Mouse (Mus musculus): ENCODE measurements at regions not wholly inside any gene's neighbourhood (a gene's known extent, or its start where the extent isn't known, plus 50 kb on each side); places are given as distances from the start of the nearest gene placed in this dataset.

- no peak for ATAC-seq
- Histone ChIP-seq H3K4me2 (no peak overlapping the region), H3K36me3 (no peaks in the 10 kb centered on the region), H3K9ac (no peak overlapping the region), H3K27ac (no peak overlapping the region), H3K27me3 (replicated peaks) (no peaks in the 10 kb centered on the region), H3K4me1 (no peaks in the 10 kb centered on the region), H3K4me3 (no peak overlapping the region), H3K9me3 (replicated peaks) (no peaks in the 10 kb centered on the region)
- WGBS (ENCODE audit: insufficient replicate concordance): 43% methylated on average over 5 of the region's 5 CpGs
Measured at GRCm38 (mm10) chrX:19168546-19168945, 312.6 kb downstream of the Tex13c3 start.

GRCm38 (mm10) chrX:19168111-19168510, 313.0 kb downstream of the Tex13c3 start:
- Histone ChIP-seq H3K36me3 (no peaks in the 10 kb centered on the region), H3K9me3 (replicated peaks) (no peaks in the 10 kb centered on the region), H3K4me1 (no peaks in the 10 kb centered on the region), H3K27ac (no peak overlapping the region), H3K9ac (no peak overlapping the region), H3K4me3 (no peak overlapping the region), H3K4me2 (no peak overlapping the region), H3K27me3 (replicated peaks) (no peaks in the 10 kb centered on the region)
- WGBS (ENCODE audit: insufficient replicate concordance): 64% methylated on average over 1 of the region's 1 CpGs
- ATAC-seq: no peak

GRCm38 (mm10) chrX:19167121-19167853, 313.8 kb downstream of the Tex13c3 start:
- Histone ChIP-seq H3K4me3 (no peak overlapping the region), H3K4me1 (no peaks in the 10 kb centered on the region), H3K9ac (no peak overlapping the region), H3K27ac (no peak overlapping the region), H3K36me3 (no peaks in the 10 kb centered on the region), H3K27me3 (replicated peaks) (no peaks in the 10 kb centered on the region), H3K4me2 (peak overlapping the region; percentile 14; the same call in 1 of the 2 replicates), H3K9me3 (replicated peaks) (no peaks in the 10 kb centered on the region)
- no peak for ATAC-seq
- 60% methylated on average over 12 of the region's 12 CpGs for WGBS (ENCODE audit: insufficient replicate concordance)

- Histone ChIP-seq H3K4me2 (no peak overlapping the region), H3K4me3 (no peak overlapping the region)
- ATAC-seq: no peak
Measured at GRCm38 (mm10) chrX:19165891-19166644, 315.1 kb downstream of the Tex13c3 start.

GRCm38 (mm10) chrX:19164151-19164550, 317.0 kb downstream of the Tex13c3 start:
- Histone ChIP-seq H3K4me1 (no peaks in the 10 kb centered on the region), H3K4me2 (no peak overlapping the region), H3K4me3 (no peak overlapping the region), H3K27me3 (replicated peaks) (no peaks in the 10 kb centered on the region), H3K36me3 (no peaks in the 10 kb centered on the region), H3K27ac (no peak overlapping the region), H3K9me3 (replicated peaks) (no peaks in the 10 kb centered on the region), H3K9ac (no peak overlapping the region)
- 78% methylated on average over 5 of the region's 5 CpGs for WGBS (ENCODE audit: insufficient replicate concordance)
- ATAC-seq: no peak

More at GRCm38 (mm10) chrX:19165891-19166644, 315.1 kb downstream of the Tex13c3 start:
- H3K9me3 ChIP-seq (replicated peaks): no peaks in the 10 kb centered on the region
- H3K9ac ChIP-seq: no peak overlapping the region
- no peaks in the 10 kb centered on the region for H3K4me1 ChIP-seq
- WGBS (ENCODE audit: insufficient replicate concordance): 50% methylated on average over 5 of the region's 5 CpGs
- no peaks in the 10 kb centered on the region for H3K36me3 ChIP-seq
- no peaks in the 10 kb centered on the region for H3K27me3 ChIP-seq (replicated peaks)
- H3K27ac ChIP-seq: no peak overlapping the region

GRCm38 (mm10) chrX:19162958-19163357, 318.2 kb downstream of the Tex13c3 start:
- Histone ChIP-seq H3K27me3 (replicated peaks) (no peaks in the 10 kb centered on the region), H3K4me3 (no peak overlapping the region), H3K9ac (no peak overlapping the region), H3K36me3 (no peaks in the 10 kb centered on the region), H3K4me1 (no peaks in the 10 kb centered on the region), H3K4me2 (no peak overlapping the region), H3K9me3 (replicated peaks) (no peaks in the 10 kb centered on the region), H3K27ac (no peak overlapping the region)
- WGBS (ENCODE audit: insufficient replicate concordance): 44% methylated on average over 1 of the region's 1 CpGs
- ATAC-seq: no peak

GRCm38 (mm10) chrX:19162351-19162750, 318.8 kb downstream of the Tex13c3 start:
- H3K9me3 ChIP-seq (replicated peaks): no peaks in the 10 kb centered on the region
- H3K36me3 ChIP-seq: no peaks in the 10 kb centered on the region
- H3K4me2 ChIP-seq: no peak overlapping the region
- H3K27ac ChIP-seq: no peak overlapping the region
- H3K4me1 ChIP-seq: no peaks in the 10 kb centered on the region
- H3K9ac ChIP-seq: no peak overlapping the region
- H3K27me3 ChIP-seq (replicated peaks): no peaks in the 10 kb centered on the region
- H3K4me3 ChIP-seq: no peak overlapping the region
- no peak for ATAC-seq

- Histone ChIP-seq H3K9ac (no peak overlapping the region), H3K27me3 (replicated peaks) (no peaks in the 10 kb centered on the region), H3K36me3 (no peaks in the 10 kb centered on the region), H3K4me2 (no peak overlapping the region), H3K27ac (no peak overlapping the region), H3K9me3 (replicated peaks) (no peaks in the 10 kb centered on the region), H3K4me1 (no peaks in the 10 kb centered on the region), H3K4me3 (no peak overlapping the region)
- ATAC-seq: no peak
- 52% methylated on average over 3 of the region's 3 CpGs for WGBS (ENCODE audit: insufficient replicate concordance)
Measured at GRCm38 (mm10) chrX:19160275-19160930, 320.7 kb downstream of the Tex13c3 start.

GRCm38 (mm10) chrX:19157464-19158203, 323.5 kb downstream of the Tex13c3 start:
- Histone ChIP-seq H3K36me3 (no peaks in the 10 kb centered on the region), H3K9ac (no peak overlapping the region), H3K4me1 (no peaks in the 10 kb centered on the region), H3K4me3 (no peak overlapping the region), H3K9me3 (replicated peaks) (no peaks in the 10 kb centered on the region), H3K27me3 (replicated peaks) (no peaks in the 10 kb centered on the region), H3K27ac (no peak overlapping the region), H3K4me2 (no peak overlapping the region)
- 48% methylated on average over 6 of the region's 6 CpGs for WGBS (ENCODE audit: insufficient replicate concordance)
- ATAC-seq: no peak

- no peaks in the 10 kb centered on the region for H3K27me3 ChIP-seq (replicated peaks)
- no peak overlapping the region for H3K4me3 ChIP-seq
- H3K36me3 ChIP-seq: no peaks in the 10 kb centered on the region
- H3K4me2 ChIP-seq: no peak overlapping the region
- 65% methylated on average over 2 of the region's 2 CpGs for WGBS (ENCODE audit: insufficient replicate concordance)
- no peak overlapping the region for H3K27ac ChIP-seq
- ATAC-seq: no peak
- H3K9ac ChIP-seq: no peak overlapping the region
- no peaks in the 10 kb centered on the region for H3K4me1 ChIP-seq
- H3K9me3 ChIP-seq (replicated peaks): no peaks in the 10 kb centered on the region
Measured at GRCm38 (mm10) chrX:19153619-19154018, 327.5 kb downstream of the Tex13c3 start.

- Histone ChIP-seq H3K4me2 (no peak overlapping the region), H3K27me3 (replicated peaks) (no peaks in the 10 kb centered on the region), H3K27ac (no peak overlapping the region), H3K36me3 (no peaks in the 10 kb centered on the region), H3K9me3 (replicated peaks) (no peaks in the 10 kb centered on the region), H3K4me1 (no peaks in the 10 kb centered on the region), H3K4me3 (no peak overlapping the region), H3K9ac (no peak overlapping the region)
- ATAC-seq: no peak
- 91% methylated on average over 1 of the region's 1 CpGs for WGBS (ENCODE audit: insufficient replicate concordance)
Measured at GRCm38 (mm10) chrX:19152170-19152861, 328.8 kb downstream of the Tex13c3 start.
